Mouse (Mus musculus) retina, postnatal 1 day (tissue): ENCODE measurements around the gene Cebpa.

Experiments used
- DNase-seq: peaks from one replicate; pipeline ENCODE4 v3.0.0-alpha.2; 2012

Gene Cebpa

GRCm38 (mm10) chr7:35121150-35121549 lies 2.1 kb downstream of the Cebpa start:
- no peak for DNase-seq

- DNase-seq, result no peak
Observed at GRCm38 (mm10) chr7:35122401-35123320, 3.6 kb downstream of the Cebpa start.

- DNase-seq, result no peak
Observed at GRCm38 (mm10) chr7:35123431-35123953, 4.4 kb downstream of the Cebpa start.

- DNase-seq, result no peak
Observed at GRCm38 (mm10) chr7:35124216-35124615, 5.1 kb downstream of the Cebpa start.

- DNase-seq, result no peak
Observed at GRCm38 (mm10) chr7:35124745-35125144, 5.7 kb downstream of the Cebpa start.

- DNase-seq, result no peak
Observed at GRCm38 (mm10) chr7:35125971-35126370, 6.9 kb downstream of the Cebpa start.

- DNase-seq, result no peak
Observed at GRCm38 (mm10) chr7:35127001-35127400, 7.9 kb downstream of the Cebpa start.

- no peak for DNase-seq
Observed at GRCm38 (mm10) chr7:35127721-35128120, 8.6 kb downstream of the Cebpa start.

- DNase-seq, result no peak
Observed at GRCm38 (mm10) chr7:35128677-35129567, 9.8 kb downstream of the Cebpa start.

- no peak for DNase-seq
Observed at GRCm38 (mm10) chr7:35130059-35130738, 11.1 kb downstream of the Cebpa start.

- no peak for DNase-seq
Observed at GRCm38 (mm10) chr7:35130888-35131287, 11.8 kb downstream of the Cebpa start.

GRCm38 (mm10) chr7:35131601-35132000 lies 12.5 kb downstream of the Cebpa start:
- no peak for DNase-seq

GRCm38 (mm10) chr7:35134621-35135020 lies 15.5 kb downstream of the Cebpa start:
- DNase-seq, result peak; percentile 44

- DNase-seq, result no peak
Observed at GRCm38 (mm10) chr7:35137524-35137923, 18.4 kb downstream of the Cebpa start.

- no peak for DNase-seq
Observed at GRCm38 (mm10) chr7:35138481-35138880, 19.4 kb downstream of the Cebpa start.

- no peak for DNase-seq
Observed at GRCm38 (mm10) chr7:35139880-35140279, 20.8 kb downstream of the Cebpa start.

- peak; percentile 27 for DNase-seq
Observed at GRCm38 (mm10) chr7:35141519-35141918, 22.4 kb downstream of the Cebpa start.

- DNase-seq, result no peak
Observed at GRCm38 (mm10) chr7:35142522-35142921, 23.4 kb downstream of the Cebpa start.

- DNase-seq, result no peak
Observed at GRCm38 (mm10) chr7:35143864-35144618, 24.9 kb downstream of the Cebpa start.

GRCm38 (mm10) chr7:35145068-35145467 lies 26.0 kb downstream of the Cebpa start:
- DNase-seq, result no peak

- DNase-seq, result no peak
Observed at GRCm38 (mm10) chr7:35146269-35146668, 27.2 kb downstream of the Cebpa start.
